Mouse (Mus musculus): ENCODE measurements around the gene Rph3al.

Gene Rph3al

DNA sequence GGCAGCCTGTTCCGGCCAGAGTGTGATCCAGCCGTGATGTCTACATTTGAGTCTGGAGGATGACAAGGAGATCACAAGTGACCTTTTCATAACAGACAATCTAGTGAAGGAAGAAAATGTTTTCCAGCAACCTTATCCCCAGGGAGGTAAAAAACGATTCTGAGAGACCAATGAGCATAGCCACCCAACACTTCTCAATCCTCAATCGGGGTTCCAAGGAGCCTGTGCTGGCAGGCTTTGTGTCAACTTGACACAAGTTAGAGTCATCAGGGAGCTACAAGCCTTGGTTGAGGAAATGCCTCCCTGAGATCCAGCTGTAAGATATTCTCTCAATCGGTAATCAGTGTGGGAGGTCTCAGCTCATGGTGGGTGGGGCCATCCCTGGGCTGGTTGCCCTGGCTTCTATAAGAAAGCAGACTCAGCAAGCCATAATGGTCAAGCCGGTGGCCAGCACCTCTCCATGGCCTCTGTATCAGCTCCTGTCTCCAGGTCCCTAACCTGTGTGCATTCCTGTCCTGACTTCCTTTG is at the start of gene Rph3al:
Gene Rph3al (minus strand): TSS at position 51 of the 528 bp plus-strand sequence.
- DNase-seq (ENCODE audit: low spot score in 2 of 2): no peak

GRCm38 (mm10) chr11:75985948-75986347 is 47.7 kb upstream of the Rph3al start:
- DNase-seq (ENCODE audit: low spot score in 2 of 2): no peak

GRCm38 (mm10) chr11:75984581-75984980 is 46.4 kb upstream of the Rph3al start:
- no peak for DNase-seq (ENCODE audit: low spot score in 2 of 2)

DNA sequence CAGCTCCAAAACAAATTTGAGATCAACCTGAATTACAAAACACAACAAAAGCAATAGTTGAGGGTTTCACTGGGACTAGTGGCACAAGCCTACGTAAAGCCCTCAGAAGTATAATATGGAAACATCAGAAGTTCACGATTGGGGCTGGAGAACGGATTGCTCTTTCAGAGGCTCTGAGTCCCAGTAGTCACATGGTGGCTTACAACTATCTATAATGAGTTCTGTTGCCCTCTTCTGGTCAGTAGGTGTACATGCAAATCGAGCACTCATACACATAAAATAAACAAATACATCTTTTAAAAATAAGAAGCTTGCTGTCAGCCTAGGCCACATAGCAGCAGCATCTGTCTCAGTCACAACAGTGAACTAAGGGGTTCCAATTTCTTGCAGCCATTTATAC is 45.0 kb upstream of the Rph3al start:
- no peak for DNase-seq (ENCODE audit: low spot score in 2 of 2)

DNA sequence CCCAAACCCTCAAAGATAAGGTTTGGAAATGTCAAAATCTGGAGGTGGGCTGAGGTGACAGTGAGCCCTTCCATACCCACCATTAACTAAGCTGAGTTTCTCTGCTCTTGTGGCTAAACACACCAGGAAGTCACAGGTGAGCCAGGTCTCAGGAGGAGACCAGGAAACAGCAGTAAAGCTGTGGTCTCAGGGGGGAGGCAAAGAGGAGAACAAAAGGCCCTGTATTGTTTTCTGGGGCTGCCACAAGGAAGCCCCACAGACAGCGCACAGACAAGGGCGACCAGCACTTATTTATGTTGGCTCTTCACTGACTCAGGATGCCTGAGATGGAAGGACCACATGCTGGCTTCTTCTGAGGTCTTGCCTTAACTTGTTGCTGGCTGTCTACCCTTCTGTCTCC is 42.2 kb upstream of the Rph3al start:
- peak in 1 of 2 experiments; percentile 22 for DNase-seq (ENCODE audit: low spot score in 2 of 2)

DNA sequence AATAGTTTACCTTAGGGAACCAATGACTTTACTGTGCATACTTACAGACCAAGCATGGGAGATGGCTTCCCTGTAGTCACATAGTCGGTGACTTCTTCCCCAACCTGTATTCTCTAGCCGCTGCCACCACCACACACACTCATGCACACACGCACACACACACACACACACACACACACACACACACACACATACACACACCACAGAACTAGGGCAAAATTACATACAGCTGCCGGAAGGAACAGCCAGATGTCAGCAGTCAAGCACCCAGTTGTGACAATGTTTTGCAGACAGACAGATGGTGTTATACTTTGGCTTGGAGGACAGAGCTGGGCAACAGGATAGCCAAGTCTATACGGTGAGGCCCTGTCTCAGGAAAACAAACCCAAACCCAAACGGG is 39.8 kb upstream of the Rph3al start:
- peak; percentile 42 to 46 for DNase-seq (ENCODE audit: low spot score in 2 of 2)

GRCm38 (mm10) chr11:75976748-75977147 is 38.5 kb upstream of the Rph3al start:
- peak; percentile 73 to 76 for DNase-seq (ENCODE audit: low spot score in 2 of 2)

- no peak for DNase-seq (ENCODE audit: low spot score in 2 of 2)
Measured at GRCm38 (mm10) chr11:75973988-75974387, 35.8 kb upstream of the Rph3al start.

DNA sequence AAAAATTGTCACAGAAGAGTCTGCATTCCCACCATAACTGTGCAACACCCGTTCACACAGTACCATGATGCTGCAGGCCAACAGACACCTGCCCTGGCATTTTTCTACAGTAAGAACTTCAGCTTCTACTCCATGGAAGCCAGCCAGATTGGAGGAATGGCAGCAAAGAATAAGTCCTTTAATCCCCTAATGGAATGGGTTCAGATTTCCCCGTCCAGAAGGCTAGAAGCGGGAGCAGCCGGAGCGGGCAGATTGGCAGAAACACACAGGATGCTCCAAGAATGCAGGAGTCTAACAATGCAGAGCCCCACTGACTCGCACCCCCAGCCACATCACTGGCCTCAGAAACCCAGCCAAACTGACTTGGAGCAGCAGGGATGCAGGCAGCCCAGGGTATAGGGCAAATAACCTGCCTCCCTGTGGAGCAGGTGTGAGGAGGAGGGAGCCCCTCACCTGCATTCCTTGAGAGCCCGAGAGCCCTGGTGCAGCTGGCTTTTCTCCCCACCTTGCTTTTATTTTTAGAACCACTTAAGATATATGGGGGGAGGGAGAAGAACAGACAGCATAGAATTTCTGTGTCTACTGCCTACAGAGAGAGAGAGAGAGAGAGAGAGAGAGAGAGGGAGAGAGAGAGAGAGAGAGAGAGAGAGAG is 34.8 kb upstream of the Rph3al start:
- no peak for DNase-seq (ENCODE audit: low spot score in 2 of 2)

DNA sequence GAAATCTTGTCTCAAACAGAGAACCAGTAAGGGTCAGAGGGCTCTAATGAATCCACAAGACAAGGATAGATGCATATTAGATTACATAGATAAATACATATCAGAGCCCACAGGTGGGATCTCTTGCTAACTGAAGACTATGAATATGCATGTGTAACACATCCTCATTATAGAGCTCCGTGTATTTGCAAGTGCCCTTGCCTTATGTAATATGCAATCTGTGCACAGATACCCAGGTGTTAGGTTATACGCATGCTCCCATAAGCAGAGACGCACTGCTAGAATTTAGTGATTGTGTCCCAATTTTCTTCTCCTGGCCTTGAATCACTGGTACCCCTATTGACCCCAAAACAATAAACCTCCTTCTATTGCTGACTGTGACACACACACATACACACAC is 34.0 kb upstream of the Rph3al start:
- DNase-seq (ENCODE audit: low spot score in 2 of 2): no peak

DNA sequence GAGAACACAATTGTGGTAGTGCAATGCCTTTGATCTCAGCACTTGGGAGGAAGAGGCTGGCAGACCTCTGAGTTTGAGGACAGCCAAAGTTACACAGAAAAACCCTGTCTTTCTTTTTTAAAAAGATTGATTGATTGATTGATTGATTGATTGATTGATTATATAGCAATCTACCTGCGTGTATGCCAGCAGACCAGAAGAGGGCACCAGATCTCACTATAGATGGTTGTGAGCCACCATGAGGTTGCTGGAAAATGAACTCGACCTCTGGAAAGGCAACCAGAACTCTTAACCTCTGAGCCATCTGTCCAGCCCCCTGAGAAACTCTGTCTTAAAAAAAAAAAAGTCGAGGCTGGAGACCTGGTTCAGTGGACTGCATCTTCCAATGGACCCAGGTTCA is 32.4 kb upstream of the Rph3al start:
- no peak for DNase-seq (ENCODE audit: low spot score in 2 of 2)

DNA sequence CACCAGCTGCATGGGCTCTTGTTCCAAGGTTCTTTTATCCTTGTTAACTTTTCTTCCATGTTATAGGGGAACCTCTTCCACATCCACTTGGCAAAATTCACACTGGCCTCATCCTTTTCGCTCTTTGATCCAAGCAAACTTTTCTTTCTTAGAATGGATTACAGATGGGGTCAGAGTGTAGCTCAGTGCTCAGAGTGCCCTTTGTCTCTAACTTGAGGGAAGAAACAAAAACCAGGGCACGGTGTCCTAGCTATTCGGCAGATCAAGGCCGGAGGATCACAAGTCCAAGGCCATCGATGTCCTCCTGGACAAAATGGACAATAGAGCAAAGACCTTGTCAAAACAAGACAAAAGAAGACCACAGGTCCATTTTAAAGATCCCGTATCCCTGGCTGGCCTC is 30.5 kb upstream of the Rph3al start:
- no peak for DNase-seq (ENCODE audit: low spot score in 2 of 2)

- DNase-seq (ENCODE audit: low spot score in 2 of 2): peak; percentile 71 to 86
Measured at GRCm38 (mm10) chr11:75966401-75967372, 28.5 kb upstream of the Rph3al start.

- DNase-seq (ENCODE audit: low spot score in 2 of 2): no peak
Measured at GRCm38 (mm10) chr11:75965674-75966400, 27.6 kb upstream of the Rph3al start.

DNA sequence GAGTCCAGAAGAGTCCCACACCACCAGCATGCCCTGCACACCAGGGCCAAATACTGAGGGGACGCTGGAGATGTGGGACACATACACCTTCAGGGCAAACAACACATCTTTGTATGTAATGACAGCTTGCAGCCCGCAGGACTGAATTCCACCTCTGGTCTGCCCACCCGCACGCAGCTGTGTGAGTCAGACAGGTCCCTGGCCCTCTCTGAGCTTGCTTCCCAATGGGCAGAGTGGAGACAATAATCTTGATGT is 26.2 kb upstream of the Rph3al start:
- no peak for DNase-seq (ENCODE audit: low spot score in 2 of 2)

DNA sequence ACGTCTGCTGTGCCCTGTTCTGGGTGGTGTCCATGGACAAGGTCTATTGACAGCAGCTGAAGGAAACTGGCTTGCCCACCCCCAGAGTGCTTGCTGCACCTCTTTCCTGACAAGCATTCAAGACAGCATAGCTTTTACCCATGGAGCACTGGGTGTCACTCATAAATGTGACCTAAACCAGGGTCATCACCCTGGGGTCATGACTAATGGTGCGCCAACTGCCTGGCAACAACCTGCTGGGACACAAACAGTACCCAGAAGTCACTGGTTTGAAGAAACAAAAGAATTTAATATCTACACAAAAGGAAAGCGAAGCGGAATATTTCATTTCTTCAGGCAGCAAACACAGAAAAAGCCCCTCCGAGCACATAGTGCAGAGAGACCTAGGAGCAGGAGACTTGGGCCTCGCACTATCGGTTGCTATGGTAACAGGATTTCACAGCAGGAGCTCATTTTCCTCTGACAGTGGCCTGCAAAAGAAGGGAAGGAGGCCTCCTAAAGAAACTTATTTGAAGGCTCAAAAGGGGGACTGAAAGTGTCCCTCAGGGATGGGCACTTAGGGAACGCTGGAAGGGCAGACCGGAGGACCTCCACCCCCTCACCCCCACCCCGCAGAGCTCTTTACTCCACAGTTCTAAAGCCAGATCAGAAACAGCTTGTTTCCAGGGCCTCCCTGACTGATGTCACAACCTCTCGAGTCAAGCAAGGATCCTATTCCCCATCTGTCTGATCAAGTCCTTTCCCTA is 25.7 kb upstream of the Rph3al start:
- DNase-seq (ENCODE audit: low spot score in 2 of 2): no peak

DNA sequence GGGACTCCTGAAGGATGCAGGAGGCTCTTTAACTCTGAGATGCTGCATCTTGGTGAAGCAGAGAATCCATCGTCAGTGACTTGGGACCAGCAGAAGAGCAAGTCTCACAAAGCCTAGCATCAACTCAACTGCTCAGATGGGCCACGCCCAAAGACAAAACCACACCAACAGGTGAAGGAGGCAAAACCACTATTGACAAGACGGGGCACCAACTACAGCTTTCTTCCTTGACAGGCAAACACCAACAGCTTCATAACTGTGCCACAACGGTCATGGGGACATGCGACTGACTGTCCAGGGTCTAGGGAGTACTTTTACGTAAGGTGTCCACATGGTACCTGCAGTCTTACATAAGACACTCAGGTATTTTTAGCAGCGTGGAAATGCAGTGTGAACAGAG is 23.6 kb upstream of the Rph3al start:
- DNase-seq (ENCODE audit: low spot score in 2 of 2): no peak

GRCm38 (mm10) chr11:75957124-75957832 is 19.0 kb upstream of the Rph3al start:
- DNase-seq (ENCODE audit: low spot score in 2 of 2): no peak

GRCm38 (mm10) chr11:75956651-75957050 is 18.4 kb upstream of the Rph3al start:
- no peak for DNase-seq (ENCODE audit: low spot score in 2 of 2)

DNA sequence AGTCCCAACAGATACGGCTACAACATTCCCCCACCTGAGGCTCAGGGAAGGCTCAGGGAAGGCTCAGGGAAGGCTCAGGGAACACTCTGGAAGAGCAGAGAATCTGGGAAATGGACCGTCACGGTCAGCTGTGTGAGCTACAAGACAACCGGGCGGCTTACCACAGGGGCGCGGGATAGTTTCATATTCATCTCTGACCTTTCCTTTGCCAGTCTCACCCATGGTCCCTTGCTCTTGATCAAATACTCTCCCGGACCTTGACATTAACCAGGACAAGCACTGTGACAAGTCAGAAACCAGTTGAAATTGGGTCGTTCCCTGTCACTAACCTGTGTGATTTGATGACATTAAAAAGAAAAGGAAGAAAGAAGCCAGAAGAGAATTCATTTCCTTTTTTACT is 16.7 kb upstream of the Rph3al start:
- no peak for DNase-seq (ENCODE audit: low spot score in 2 of 2)

- no peak for DNase-seq (ENCODE audit: low spot score in 2 of 2)
Measured at GRCm38 (mm10) chr11:75951895-75952294, 13.7 kb upstream of the Rph3al start.
